Mouse (Mus musculus): Measurements from ENCODE around the gene Tbx19.
A peak's percentile ranks its signal among the peaks of the same experiment; 100 is the strongest.

Gene Tbx19

GRCm38 (mm10) chr1:165110659-165111058 lies 49.9 kb downstream of the Tbx19 start:
- DNase-seq, result no peak

- DNase-seq, result no peak
These were observed 51.4 kb downstream of the Tbx19 start for GRCm38 (mm10) chr1:165109135-165109534.

- no peak for DNase-seq
These were observed 52.1 kb downstream of the Tbx19 start for GRCm38 (mm10) chr1:165108477-165108876.

GRCm38 (mm10) chr1:165106011-165106385 lies 54.6 kb downstream of the Tbx19 start:
- DNase-seq, result no peak

- no peak for DNase-seq
These were observed 55.1 kb downstream of the Tbx19 start for GRCm38 (mm10) chr1:165105270-165106010.

GRCm38 (mm10) chr1:165104707-165105259 lies 55.8 kb downstream of the Tbx19 start:
- no peak for DNase-seq

GRCm38 (mm10) chr1:165099569-165099968 lies 61.0 kb downstream of the Tbx19 start:
- no peak for DNase-seq

- no peak for DNase-seq
These were observed 65.7 kb downstream of the Tbx19 start for GRCm38 (mm10) chr1:165094871-165095270.

- peak; percentile 64 for DNase-seq
These were observed 68.9 kb downstream of the Tbx19 start for GRCm38 (mm10) chr1:165091721-165092120.

GRCm38 (mm10) chr1:165089556-165089955 lies 71.0 kb downstream of the Tbx19 start:
- DNase-seq, result no peak
